Mouse (Mus musculus) embryonic fibroblast, embryonic 13.5 days (primary cell): Measurements from ENCODE around the gene Sppl3.

ENCODE experiments used
- CTCF ChIP-seq: IDR thresholded peaks from 2 replicates; pipeline ENCODE4 v1.5.1; 2011; ENCODE audit warnings: mild to moderate bottlenecking, control low read depth, low read length, moderate library complexity, borderline replicate concordance; ENCODE audit not compliant: insufficient read depth
- POLR2A ChIP-seq: IDR thresholded peaks from 2 replicates; pipeline ENCODE4 v1.6.1; 2011; ENCODE audit warnings: low read depth, mild to moderate bottlenecking, control low read depth, low read length, moderate library complexity

GRCm38 (mm10) chr5:115018270-115018669, 7.3 kb downstream of the Sppl3 start:
- TF ChIP-seq CTCF = no peak
- TF ChIP-seq POLR2A = no peak
